Mouse (Mus musculus) stomach, embryonic 16.5 days (tissue): ENCODE results near the gene Il21r. TPM values are rescaled to one million over a fixed set of nuclear protein-coding genes. Genes with fewer than 3 reads are reported as not detected.

ENCODE experiments used
- ATAC-seq: fragments of 200-750 bp; cut with Nextera tagmentation; 2 replicates; pipeline ENCODE4 v1.8.0; 2017; ENCODE audit warnings: moderate number of reproducible peaks, moderate TSS enrichment; ENCODE audit not compliant: insufficient read depth, low FRiP score
- H3K27ac ChIP-seq: fragments of 300-500 bp; sonication (generic); 2 replicates; pipeline ENCODE4 v1.5.1; 2014; ENCODE audit warnings: low read length
- H3K27me3 ChIP-seq: fragments of 300-500 bp; sonication (generic); 2 replicates; pipeline ENCODE4 v1.6.1; 2014; ENCODE audit warnings: low read length, control low read depth, mixed read lengths; ENCODE audit not compliant: control insufficient read depth, insufficient read depth
- H3K36me3 ChIP-seq: fragments of 300-500 bp; sonication (generic); 2 replicates; pipeline ENCODE4 v1.6.1; 2014; ENCODE audit warnings: low read length; ENCODE audit not compliant: control insufficient read depth, insufficient read depth
- H3K4me1 ChIP-seq: fragments of 300-500 bp; sonication (generic); 2 replicates; pipeline ENCODE4 v1.6.1; 2014; ENCODE audit warnings: low read length, control low read depth, mixed read lengths; ENCODE audit not compliant: control insufficient read depth, insufficient read depth
- H3K4me2 ChIP-seq: fragments of 300-500 bp; sonication (generic); 2 replicates; pipeline ENCODE4 v1.6.1; 2014; ENCODE audit warnings: low read depth, low read length, mixed read lengths
- H3K4me3 ChIP-seq: fragments of 300-500 bp; sonication (generic); replicated peaks from 2 replicates; pipeline ENCODE4 v1.5.1; 2014; ENCODE audit warnings: mild to moderate bottlenecking, low read length
- H3K9ac ChIP-seq: fragments of 300-500 bp; sonication (generic); 2 replicates; pipeline ENCODE4 v1.6.1; 2014; ENCODE audit warnings: low read length
- H3K9me3 ChIP-seq: fragments of 300-500 bp; sonication (generic); replicated peaks from 2 replicates; pipeline ENCODE4 v1.6.1; 2016; ENCODE audit warnings: low read length, control low read depth; ENCODE audit not compliant: control insufficient read depth
- WGBS: fragments of 180-500 bp; shearing (Covaris S2); extraction: QIAGEN DNeasy Blood & Tissue Kit; methylation state at CpG from one replicate; pipeline ENCODE4 v1.1.7; 2014; 5-methylcytosine and 5-hydroxymethylcytosine counted together
- polyA plus RNA-seq: library from polyadenylated mRNA; unstranded; fragments of >200 nt; fragmentation: Nextera tagmentation; extraction: Ambion mirVana; gene quantifications from 2 replicates; pipeline ENCODE4 v1.2.1, GENCODE M21; 2015

The Il21r gene
- polyA plus RNA-seq, 1 experiment from 2014 or later = 0.70 TPM

DNA sequence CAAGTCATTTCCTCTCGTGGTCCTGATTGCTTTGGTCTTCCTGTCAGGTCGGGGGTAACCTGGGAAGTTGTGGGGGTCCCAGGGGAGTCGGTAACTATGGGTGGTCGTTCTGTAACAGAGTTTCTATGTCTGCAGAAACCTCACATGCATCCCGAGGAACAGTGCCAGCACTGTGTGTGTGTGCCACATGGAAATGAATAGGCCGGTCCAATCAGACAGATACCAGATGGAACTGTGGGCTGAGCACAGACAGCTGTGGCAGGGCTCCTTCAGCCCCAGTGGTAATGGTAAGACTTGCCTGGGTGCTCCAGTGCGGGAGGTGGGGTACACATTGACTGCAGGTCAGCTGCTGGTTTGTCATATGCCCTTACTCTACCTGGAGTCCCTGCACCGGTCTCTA, 34.3 kb upstream of the Il21r start:
- Histone ChIP-seq H3K4me1 (0 out of 2 replicates have a peak, but pooled peaks cover 3% of the 10 kb centered on the region), H3K9ac (no peak overlapping the region), H3K4me3 (no peak overlapping the region), H3K27me3 (no peaks in the 10 kb centered on the region), H3K27ac (no peak overlapping the region), H3K36me3 (peaks cover 9% of the 10 kb centered on the region; the same call in 1 of the 2 replicates), H3K9me3 (no peaks in the 10 kb centered on the region), H3K4me2 (no peak overlapping the region)
- ATAC-seq = no peak
- WGBS = 65% methylated on average over 8 of the region's 8 CpGs

DNA sequence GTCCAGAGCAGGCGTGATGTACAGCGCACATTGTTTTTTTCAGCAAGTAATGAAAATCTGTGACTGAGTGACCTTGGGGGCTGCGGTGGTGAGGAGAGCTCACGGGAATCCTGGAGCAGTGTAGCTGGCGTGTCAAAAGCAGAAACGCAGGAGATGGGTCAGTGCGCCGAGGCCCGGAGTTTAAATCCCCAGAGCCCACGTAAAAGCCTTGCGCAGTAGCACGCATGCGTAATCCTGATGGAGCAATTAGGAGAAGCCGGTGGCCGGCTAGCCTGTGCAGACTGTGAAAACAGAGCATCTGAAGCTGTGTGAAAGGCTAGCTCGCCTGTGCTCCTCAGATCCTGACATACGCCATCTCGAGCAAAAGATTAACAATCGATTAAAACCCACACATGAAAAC, 31.3 kb upstream of the Il21r start:
- no peak for ATAC-seq
- H3K27ac ChIP-seq = no peak overlapping the region
- H3K36me3 ChIP-seq = peaks cover 9% of the 10 kb centered on the region; the same call in 1 of the 2 replicates
- H3K4me2 ChIP-seq = no peak overlapping the region
- H3K9ac ChIP-seq = no peak overlapping the region
- WGBS = 68% methylated on average over 19 of the region's 19 CpGs
- H3K27me3 ChIP-seq = no peaks in the 10 kb centered on the region
- peaks cover 17% of the 10 kb centered on the region for H3K4me1 ChIP-seq
- no peaks in the 10 kb centered on the region for H3K9me3 ChIP-seq
- H3K4me3 ChIP-seq = no peak overlapping the region

DNA sequence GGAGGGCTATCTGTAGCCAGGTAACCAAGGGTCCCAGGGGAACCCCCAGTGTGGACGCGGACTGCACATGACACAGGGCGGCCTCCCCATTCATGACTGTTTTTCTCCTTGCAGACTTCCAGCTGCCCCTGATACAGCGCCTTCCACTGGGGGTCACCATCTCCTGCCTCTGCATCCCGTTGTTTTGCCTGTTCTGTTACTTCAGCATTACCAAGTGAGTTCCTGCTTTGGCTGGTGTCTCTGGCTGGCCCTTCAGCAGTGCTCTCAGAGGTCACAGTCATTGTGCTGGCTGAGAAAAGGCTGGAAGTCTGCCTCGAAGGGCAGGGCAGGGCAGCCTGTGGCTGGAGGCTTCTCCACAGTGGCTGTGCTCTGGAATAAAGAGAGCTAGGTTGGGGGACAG, 30.5 kb upstream of the Il21r start:
- Histone ChIP-seq H3K9ac (0 out of 2 replicates have a peak overlapping the region, but pooled peaks have one; percentile 0), H3K27me3 (no peaks in the 10 kb centered on the region), H3K36me3 (peaks cover 9% of the 10 kb centered on the region; the same call in 1 of the 2 replicates), H3K9me3 (no peaks in the 10 kb centered on the region), H3K4me2 (no peak overlapping the region), H3K27ac (no peak overlapping the region), H3K4me3 (no peak overlapping the region), H3K4me1 (peaks cover 26% of the 10 kb centered on the region)
- WGBS = 70% methylated on average over 6 of the region's 6 CpGs
- no peak for ATAC-seq

DNA sequence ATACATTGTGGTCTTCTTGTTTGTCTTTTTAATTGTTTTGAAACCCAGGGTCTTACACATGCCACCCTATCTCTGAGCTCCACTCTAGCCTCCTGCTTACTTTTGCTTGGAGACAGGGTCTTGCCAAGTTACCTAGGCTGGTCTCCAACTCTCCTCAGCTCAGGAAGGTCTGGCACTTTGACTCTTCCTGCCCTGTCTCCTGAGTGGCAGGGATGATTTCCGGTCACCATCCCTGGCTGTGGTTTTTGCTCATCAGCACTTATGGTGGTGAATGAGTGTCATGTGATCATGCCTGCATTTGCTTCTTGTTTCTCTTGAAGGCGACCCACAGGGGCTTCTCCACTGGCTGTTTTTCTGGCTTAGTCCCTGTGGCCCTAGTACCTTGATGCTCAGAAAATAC, 29.4 kb upstream of the Il21r start:
- ATAC-seq = no peak
- no peaks in the 10 kb centered on the region for H3K27me3 ChIP-seq
- H3K27ac ChIP-seq = no peak overlapping the region
- no peaks in the 10 kb centered on the region for H3K9me3 ChIP-seq
- H3K36me3 ChIP-seq = peaks cover 9% of the 10 kb centered on the region; the same call in 1 of the 2 replicates
- 72% methylated on average over 2 of the region's 2 CpGs for WGBS
- no peak overlapping the region for H3K9ac ChIP-seq
- H3K4me1 ChIP-seq = peaks cover 35% of the 10 kb centered on the region
- no peak overlapping the region for H3K4me3 ChIP-seq
- no peak overlapping the region for H3K4me2 ChIP-seq

DNA sequence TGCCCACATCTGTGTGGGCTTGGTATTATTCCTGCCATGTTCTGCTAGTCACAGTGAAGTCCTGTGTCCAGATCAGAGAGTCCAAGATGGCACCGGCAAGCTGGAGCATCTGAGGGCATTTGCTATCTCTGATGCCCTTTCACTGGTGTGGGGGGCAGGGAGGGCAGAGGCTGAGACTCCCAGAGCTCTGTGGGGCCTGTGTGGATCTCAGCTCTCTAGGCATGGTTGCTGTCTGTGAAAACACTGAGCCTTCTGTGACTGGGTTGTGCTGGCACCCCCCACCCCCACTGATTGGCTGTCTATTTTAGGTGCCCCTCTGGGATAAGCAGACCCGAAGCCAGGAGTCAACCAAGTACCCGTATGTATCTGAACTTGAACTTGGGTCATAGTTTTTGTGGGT, 28.4 kb upstream of the Il21r start:
- 82% methylated on average over 3 of the region's 3 CpGs for whole genome bisulfite sequencing
- no peaks in the 10 kb centered on the region for H3K9me3 ChIP-seq
- no peak overlapping the region for H3K9ac ChIP-seq
- peak overlapping the region; percentile 81; the same call in 1 of the 2 replicates for H3K27ac ChIP-seq
- ATAC-seq = no peak
- no peak overlapping the region for H3K4me3 ChIP-seq
- H3K4me2 ChIP-seq = no peak overlapping the region
- H3K36me3 ChIP-seq = 0 out of 2 replicates have a peak, but pooled peaks cover 8% of the 10 kb centered on the region
- H3K27me3 ChIP-seq = no peaks in the 10 kb centered on the region
- H3K4me1 ChIP-seq = peaks cover 35% of the 10 kb centered on the region

DNA sequence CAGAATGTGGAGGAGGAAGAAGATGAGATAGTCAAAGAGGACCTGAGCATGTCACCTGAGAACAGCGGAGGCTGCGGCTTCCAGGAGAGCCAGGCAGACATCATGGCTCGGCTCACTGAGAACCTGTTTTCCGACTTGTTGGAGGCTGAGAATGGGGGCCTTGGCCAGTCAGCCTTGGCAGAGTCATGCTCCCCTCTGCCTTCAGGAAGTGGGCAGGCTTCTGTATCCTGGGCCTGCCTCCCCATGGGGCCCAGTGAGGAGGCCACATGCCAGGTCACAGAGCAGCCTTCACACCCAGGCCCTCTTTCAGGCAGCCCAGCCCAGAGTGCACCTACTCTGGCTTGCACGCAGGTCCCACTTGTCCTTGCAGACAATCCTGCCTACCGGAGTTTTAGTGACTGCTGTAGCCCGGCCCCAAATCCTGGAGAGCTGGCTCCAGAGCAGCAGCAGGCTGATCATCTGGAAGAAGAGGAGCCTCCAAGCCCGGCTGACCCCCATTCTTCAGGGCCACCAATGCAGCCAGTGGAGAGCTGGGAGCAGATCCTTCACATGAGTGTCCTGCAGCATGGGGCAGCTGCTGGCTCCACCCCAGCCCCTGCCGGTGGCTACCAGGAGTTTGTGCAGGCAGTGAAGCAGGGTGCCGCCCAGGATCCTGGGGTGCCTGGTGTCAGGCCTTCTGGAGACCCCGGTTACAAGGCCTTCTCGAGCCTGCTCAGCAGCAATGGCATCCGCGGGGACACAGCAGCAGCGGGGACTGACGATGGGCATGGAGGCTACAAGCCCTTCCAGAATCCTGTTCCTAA, 27.3 kb upstream of the Il21r start:
- no peaks in the 10 kb centered on the region for H3K27me3 ChIP-seq
- 73% methylated on average over 16 of the region's 16 CpGs for WGBS
- H3K36me3 ChIP-seq = no peaks in the 10 kb centered on the region
- H3K4me3 ChIP-seq = no peak overlapping the region
- H3K4me2 ChIP-seq = no peak overlapping the region
- ATAC-seq = no peak; the same call in 1 of the 2 replicates
- H3K4me1 ChIP-seq = peaks cover 43% of the 10 kb centered on the region
- no peak overlapping the region for H3K9ac ChIP-seq
- H3K9me3 ChIP-seq = no peaks in the 10 kb centered on the region
- H3K27ac ChIP-seq = peak overlapping the region; percentile 81

DNA sequence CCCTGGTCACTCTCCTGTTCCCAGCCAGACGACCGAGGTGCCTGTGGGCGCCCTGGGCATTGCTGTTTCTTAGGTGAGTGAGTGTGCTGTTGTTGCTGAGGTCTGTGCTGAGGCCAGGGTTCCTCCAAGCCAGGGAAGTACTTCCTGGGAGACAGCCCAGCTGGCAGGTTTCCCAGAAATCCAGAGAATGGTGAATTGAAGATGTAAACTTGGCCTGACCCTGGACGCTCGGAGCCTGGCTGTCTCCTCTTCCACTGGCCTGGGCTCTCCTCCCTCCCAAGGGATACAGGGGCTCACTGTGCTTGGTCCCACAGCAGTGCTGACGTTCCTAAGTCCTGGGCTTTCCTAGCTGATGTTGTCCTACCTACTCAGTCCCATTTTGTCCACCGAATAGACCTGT, 26.2 kb upstream of the Il21r start:
- Histone ChIP-seq H3K27me3 (no peaks in the 10 kb centered on the region), H3K9ac (peak overlapping the region; percentile 49; the same call in 1 of the 2 replicates), H3K4me3 (no peak overlapping the region), H3K4me1 (peaks cover 47% of the 10 kb centered on the region), H3K4me2 (no peak overlapping the region), H3K36me3 (no peaks in the 10 kb centered on the region), H3K9me3 (no peaks in the 10 kb centered on the region), H3K27ac (peak overlapping the region; percentile 51)
- 48% methylated on average over 7 of the region's 7 CpGs for WGBS
- ATAC-seq = peak; percentile 45; the same call in 1 of the 2 replicates

DNA sequence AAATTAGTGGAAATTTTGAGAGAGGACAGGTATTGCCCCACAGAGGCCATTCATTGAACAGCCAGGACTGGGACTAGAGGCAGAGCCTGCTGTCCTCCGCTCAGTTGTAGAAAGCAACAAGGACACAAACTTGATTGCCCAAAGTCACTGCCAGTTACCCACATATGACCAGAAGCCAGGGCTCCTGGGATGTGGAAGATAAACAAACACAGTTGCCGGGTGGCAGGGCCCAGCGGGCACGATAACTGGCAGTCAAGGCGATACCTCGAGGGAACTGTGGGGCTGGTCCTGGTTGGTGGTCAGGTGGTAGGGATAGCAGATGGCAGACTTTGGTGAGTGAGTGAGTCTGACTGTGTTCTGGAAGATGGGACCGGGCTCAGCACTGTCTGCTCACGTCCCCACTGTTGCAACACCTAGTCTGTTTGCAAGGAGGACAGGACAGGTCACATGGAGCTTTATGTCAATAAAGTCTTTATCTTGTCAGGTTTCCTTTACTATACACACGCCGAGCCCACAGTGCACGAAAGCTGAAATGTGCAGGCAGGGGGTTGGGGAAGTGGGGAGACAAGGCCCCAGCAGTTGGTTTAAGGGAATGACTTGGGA, 25.6 kb upstream of the Il21r start:
- 68% methylated on average over 11 of the region's 11 CpGs for WGBS

DNA sequence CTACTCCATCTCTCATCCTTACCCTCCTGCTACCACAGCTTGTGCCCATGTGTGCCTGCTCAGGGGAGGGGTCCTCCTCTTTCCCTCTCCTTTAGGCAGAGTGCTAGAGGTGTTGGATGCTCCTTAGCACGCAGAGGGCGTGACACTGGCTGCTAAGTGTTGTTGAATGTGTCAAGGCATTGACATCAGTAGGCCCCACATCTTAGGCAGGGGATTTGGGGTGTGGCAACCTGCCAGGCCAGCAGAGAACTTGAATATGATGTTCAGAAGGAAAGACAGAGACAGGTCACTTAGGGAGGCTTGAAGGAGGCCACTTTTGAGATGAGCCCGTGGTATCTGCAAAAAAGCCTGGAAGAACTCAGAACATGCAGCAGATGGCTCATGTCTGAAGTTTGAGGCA, 25.1 kb upstream of the Il21r start:
- H3K4me2 ChIP-seq = no peak overlapping the region
- no peak overlapping the region for H3K9ac ChIP-seq
- peaks cover 47% of the 10 kb centered on the region for H3K4me1 ChIP-seq
- no peaks in the 10 kb centered on the region for H3K27me3 ChIP-seq
- no peaks in the 10 kb centered on the region for H3K36me3 ChIP-seq
- no peaks in the 10 kb centered on the region for H3K9me3 ChIP-seq
- WGBS = 58% methylated on average over 3 of the region's 3 CpGs
- H3K27ac ChIP-seq = no peak overlapping the region
- no peak overlapping the region for H3K4me3 ChIP-seq
- ATAC-seq = no peak

More for the DNA sequence above, 25.6 kb upstream of the Il21r start:
- Histone ChIP-seq H3K4me1 (peaks cover 47% of the 10 kb centered on the region), H3K4me3 (no peak overlapping the region), H3K36me3 (no peaks in the 10 kb centered on the region), H3K27me3 (no peaks in the 10 kb centered on the region), H3K4me2 (no peak overlapping the region), H3K27ac (0 out of 2 replicates have a peak overlapping the region, but pooled peaks have one; percentile 51), H3K9me3 (no peaks in the 10 kb centered on the region), H3K9ac (peak overlapping the region; percentile 43)
- ATAC-seq = no peak
